9 mouse cellular contexts compared by ENCODE assay signal in the genomic region with DNA sequence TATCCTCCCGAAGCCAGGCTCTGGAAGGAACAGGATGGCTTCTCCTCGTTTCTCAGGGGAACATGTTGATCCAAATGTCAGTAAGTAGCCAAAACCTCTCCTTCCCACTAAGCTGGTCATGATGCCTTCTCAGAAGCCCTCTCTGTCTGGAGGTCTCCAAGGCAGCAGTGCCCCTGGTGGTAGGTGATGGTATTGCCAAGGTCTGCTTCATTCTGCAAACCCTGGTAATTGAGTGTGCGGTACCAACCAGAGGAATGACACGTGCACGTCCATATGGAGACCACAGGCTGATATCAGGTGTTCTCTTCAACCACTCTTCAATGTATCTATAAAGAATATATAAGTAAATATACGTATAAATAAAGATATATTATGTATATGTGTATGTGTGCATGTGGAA. TPM values are rescaled to one million over a fixed set of nuclear protein-coding genes. Genes with fewer than 3 reads are reported as not detected.
DNase-seq lines count a peak whose midpoint lies in the region; ATAC-seq and TF ChIP-seq lines count a peak whose summit lies in the region.
"Had no signal": no experiment of that assay in that cellular context is flagged by ENCODE, and none has a peak within 500 bp of the region (broad histone marks: within the 10 kb centered on the region; RNA-seq: fewer than 3 reads in every experiment).

No protein-coding gene starts in this region.

- H3K9ac ChIP-seq in kidney, embryonic 15.5 days = no peak overlapping the region
- H3K9ac ChIP-seq in heart, postnatal 0 days (replicated peaks; ENCODE audit: low read depth, low read length) = no peak overlapping the region

- H3K36me3 ChIP-seq in kidney, embryonic 15.5 days = no peaks in the 10 kb centered on the region
- H3K36me3 ChIP-seq in heart, postnatal 0 days (replicated peaks; ENCODE audit: control insufficient read depth, insufficient read depth, low read length) = no peaks in the 10 kb centered on the region

- no peaks in the 10 kb centered on the region for H3K9me3 ChIP-seq in kidney, embryonic 15.5 days (replicated peaks)
- H3K9me3 ChIP-seq in heart, postnatal 0 days (replicated peaks; ENCODE audit: control insufficient read depth, low read length) = no peaks in the 10 kb centered on the region

- DNase-seq in kidney, adult 18-20 months = peak; percentile 56
- DNase-seq in MN1 (ENCODE audit: low spot score) = peak; percentile 40
- DNase-seq in cerebellum, adult 9-11 months = peak; percentile 33
- DNase-seq in heart, postnatal 0 days (ENCODE audit: low spot score) = peak; percentile 30
- DNase-seq in left cerebral cortex, adult 18-20 months (ENCODE audit: low spot score in 2 of 2) = peak; percentile 48 to 73
- DNase-seq in natural killer cell, adult 2 months (ENCODE audit: low spot score in 2 of 2) = peak; percentile 23 to 58
- DNase-seq in thymus, postnatal 25 days = peak; percentile 68

- no peak for ATAC-seq in kidney, embryonic 15.5 days (replicated peaks; ENCODE audit: low FRiP score)
- 0 out of 2 replicates have a peak, but pooled peaks have one; percentile 41 for ATAC-seq in heart, postnatal 0 days (ENCODE audit: insufficient read depth, low read depth)

- no peak for TF ChIP-seq EP300 in heart, postnatal 0 days (IDR thresholded peaks at IDR 0.05; ENCODE audit: low read depth)

- peaks cover 5% of the 10 kb centered on the region; the same call in 1 of the 2 replicates for H3K27me3 ChIP-seq in kidney, embryonic 15.5 days
- no peaks in the 10 kb centered on the region for H3K27me3 ChIP-seq in heart, postnatal 0 days (ENCODE audit: control insufficient read depth, insufficient read depth, low read length)

- H3K4me2 ChIP-seq in kidney, embryonic 15.5 days = no peak overlapping the region
- H3K4me2 ChIP-seq in heart, postnatal 0 days (ENCODE audit: low read depth, low read length) = no peak overlapping the region

- peak; percentile 88 for TF ChIP-seq CTCF in heart, postnatal 0 days (IDR thresholded peaks at IDR 0.05; ENCODE audit: low read depth)

- H3K4me3 ChIP-seq in kidney, embryonic 15.5 days (replicated peaks) = no peak overlapping the region
- no peak overlapping the region for H3K4me3 ChIP-seq in heart, postnatal 0 days (ENCODE audit: low read depth, low read length)
- H3K4me3 ChIP-seq: myocyte had no signal

- 34% methylated on average over 6 of the region's 6 CpGs for WGBS in kidney, embryonic 15.5 days
- 16% methylated on average over 6 of the region's 6 CpGs for WGBS in heart, postnatal 0 days

- H3K27ac ChIP-seq in kidney, embryonic 15.5 days = no peak overlapping the region
- no peak overlapping the region for H3K27ac ChIP-seq in heart, postnatal 0 days (ENCODE audit: low read depth)

- no peaks in the 10 kb centered on the region for H3K4me1 ChIP-seq in kidney, embryonic 15.5 days
- H3K4me1 ChIP-seq in heart, postnatal 0 days (ENCODE audit: control insufficient read depth, insufficient read depth) = no peaks in the 10 kb centered on the region

RNA-seq across cellular contexts. Expression of a gene that starts 11.5 kb away (rescaled TPM):
- polyA plus RNA-seq in kidney, embryonic 15.5 days (2015; fragmentation: Nextera tagmentation; extraction: Ambion mirVana) = 15.4 and 19.4 TPM in 2 replicates
- 26.4 and 78.3 TPM in 2 replicates for total RNA-seq in heart, postnatal 0 days (2014; rRNA removed; ENCODE audit: low replicate concordance)
- polyA plus RNA-seq in heart, postnatal 0 days (2015; fragmentation: Nextera tagmentation; extraction: Ambion mirVana) = 38.7 and 43.4 TPM in 2 replicates
- 10 to 100 TPM; 21.7 to 24.0 TPM for total RNA-seq in left cerebral cortex, adult 18-20 months (2021)

RNA-seq across cellular contexts. Expression of a gene that starts 34.2 kb away (rescaled TPM):
- 0.10 and 0.12 TPM in 2 replicates for polyA plus RNA-seq in kidney, embryonic 15.5 days (2015; fragmentation: Nextera tagmentation; extraction: Ambion mirVana)
- not detected in 2 replicates for total RNA-seq in heart, postnatal 0 days (2014; rRNA removed; ENCODE audit: low replicate concordance)
- polyA plus RNA-seq in heart, postnatal 0 days (2015; fragmentation: Nextera tagmentation; extraction: Ambion mirVana) = not detected in 2 replicates
- total RNA-seq in left cerebral cortex, adult 18-20 months (2021) = 1 to 10 TPM; 1.2 to 1.6 TPM
- polyA plus RNA-seq: myocyte had no signal

RNA-seq across cellular contexts. Expression of a gene that starts 54.1 kb away (rescaled TPM):
- 40.4 and 41.4 TPM in 2 replicates for polyA plus RNA-seq in kidney, embryonic 15.5 days (2015; fragmentation: Nextera tagmentation; extraction: Ambion mirVana)
- 15.8 and 28.8 TPM in 2 replicates for total RNA-seq in heart, postnatal 0 days (2014; rRNA removed; ENCODE audit: low replicate concordance)
- polyA plus RNA-seq in heart, postnatal 0 days (2015; fragmentation: Nextera tagmentation; extraction: Ambion mirVana) = 9.9 TPM in 2 replicates
- 100 to 1,000 TPM; 145 to 155 TPM for total RNA-seq in left cerebral cortex, adult 18-20 months (2021)
